Mouse (Mus musculus) CH12F3 (cell line): ENCODE results near the gene Pou6f2.

Experiments used
- in situ Hi-C: fragments of 300-500 bp; cut with MboI; formaldehyde crosslinking; loops from 2 replicates; pipeline ENCODE4 v1.14.3; 2020; ENCODE audit warnings: low sequenced_read_pairs

Gene Pou6f2

DNA sequence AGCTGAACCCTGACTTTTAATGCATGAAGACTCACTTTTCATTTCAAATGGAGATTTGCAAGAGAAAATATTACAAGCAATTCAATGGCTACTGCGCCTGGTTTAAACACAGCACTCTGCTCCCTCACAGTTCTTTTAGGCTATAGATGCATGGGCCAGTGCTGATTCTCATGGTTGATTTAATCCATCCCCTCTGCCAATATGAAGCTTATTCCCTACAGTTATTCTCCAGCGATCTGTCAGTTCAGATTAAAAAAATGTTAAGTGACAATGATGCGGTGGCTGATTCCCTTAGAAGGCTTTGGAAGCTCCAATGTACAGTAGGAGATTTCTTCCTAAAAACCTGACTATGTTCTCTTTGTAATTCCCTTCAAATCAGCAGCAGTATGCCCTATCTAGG is 144.4 kb downstream of the Pou6f2 start:
- in situ Hi-C loops, result no loop called here

DNA sequence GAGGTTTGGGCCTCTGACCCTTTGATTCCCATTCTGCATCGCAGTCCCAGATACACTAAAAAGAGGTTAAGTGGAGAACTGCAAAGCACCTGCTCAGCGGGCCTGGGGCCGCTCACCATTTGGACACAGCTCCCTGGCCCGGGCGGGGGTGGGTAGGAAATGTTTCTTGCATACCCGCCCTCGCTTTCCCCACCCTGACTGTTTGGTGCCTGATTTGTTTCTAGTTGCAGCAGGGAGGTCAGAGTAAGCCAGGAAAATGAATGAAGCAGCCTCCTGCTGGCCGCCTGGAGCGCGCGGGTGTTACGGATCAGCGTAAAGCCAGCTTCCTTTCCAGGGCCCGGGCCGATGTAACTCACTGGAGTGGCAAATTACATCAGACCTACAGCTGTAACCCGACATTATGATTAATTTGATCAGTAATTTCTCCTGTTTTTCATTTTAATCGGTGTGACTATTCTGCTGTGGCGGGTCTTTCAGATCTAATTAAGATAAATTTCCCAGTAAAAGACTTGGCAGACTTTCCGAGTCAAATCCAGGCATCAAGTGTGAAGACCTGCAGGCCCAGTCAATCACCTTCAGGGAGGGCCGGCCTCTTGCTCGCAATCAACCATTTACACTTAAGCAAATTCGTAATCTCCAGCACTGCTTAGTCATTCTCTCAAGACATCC is 178.8 kb downstream of the Pou6f2 start:
- in situ Hi-C loops, result no loop called here

DNA sequence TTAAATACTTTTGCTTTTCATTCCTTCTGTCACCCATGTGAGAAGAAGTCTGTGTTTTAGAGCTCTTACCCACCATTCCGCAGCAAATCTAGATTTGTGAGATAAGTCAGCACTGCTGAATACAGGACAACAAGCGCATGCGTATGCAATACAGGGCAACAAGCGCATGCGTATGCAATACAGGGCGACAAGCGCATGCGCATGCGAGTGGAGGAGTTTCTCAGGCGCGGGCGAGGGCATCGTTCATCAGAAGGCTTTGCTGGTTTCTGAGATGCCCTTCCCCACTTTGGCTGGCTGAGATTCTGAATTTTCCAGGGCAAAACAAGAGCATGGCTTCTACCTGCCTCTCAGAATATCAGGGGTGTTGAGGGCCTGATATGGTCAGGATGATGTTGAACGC is 186.2 kb downstream of the Pou6f2 start:
- in situ Hi-C loops, result no loop called here

DNA sequence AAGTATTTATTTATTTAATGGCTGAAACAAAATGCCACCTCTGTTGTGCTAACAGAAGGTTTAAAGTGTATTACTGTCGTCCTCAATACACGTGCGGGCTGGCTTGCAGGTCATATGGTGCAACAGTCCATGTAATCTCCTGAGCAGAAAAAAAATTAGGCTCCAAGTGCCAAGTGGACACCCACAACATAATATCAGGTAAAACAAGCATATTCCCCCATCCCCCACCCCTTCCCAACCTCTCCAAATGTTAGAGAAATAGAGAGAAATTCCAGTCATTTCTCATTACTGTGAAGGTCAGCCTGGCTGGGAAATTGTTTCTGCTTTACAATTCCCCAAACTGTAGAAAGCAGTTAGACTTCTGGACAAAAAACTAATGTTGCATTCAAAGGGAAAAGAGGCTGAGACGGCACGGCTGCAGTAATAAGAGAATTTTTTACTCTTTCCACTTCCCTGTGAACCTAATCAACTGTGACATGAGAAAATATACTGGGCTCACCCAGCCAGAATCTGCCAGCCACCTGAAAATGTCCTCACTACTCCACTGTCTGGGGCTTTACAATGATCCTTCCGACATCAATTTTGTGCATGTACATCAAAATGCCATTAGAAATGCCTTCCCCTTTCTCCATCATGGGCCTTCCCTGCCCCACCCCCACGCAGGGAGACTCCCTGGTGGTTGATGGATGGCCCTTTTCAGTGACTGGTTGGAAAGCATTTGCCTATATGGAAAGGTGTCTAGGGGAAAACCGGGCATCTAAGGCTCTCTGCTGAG is 192.8 kb downstream of the Pou6f2 start:
- in situ Hi-C loops, result no loop called here

DNA sequence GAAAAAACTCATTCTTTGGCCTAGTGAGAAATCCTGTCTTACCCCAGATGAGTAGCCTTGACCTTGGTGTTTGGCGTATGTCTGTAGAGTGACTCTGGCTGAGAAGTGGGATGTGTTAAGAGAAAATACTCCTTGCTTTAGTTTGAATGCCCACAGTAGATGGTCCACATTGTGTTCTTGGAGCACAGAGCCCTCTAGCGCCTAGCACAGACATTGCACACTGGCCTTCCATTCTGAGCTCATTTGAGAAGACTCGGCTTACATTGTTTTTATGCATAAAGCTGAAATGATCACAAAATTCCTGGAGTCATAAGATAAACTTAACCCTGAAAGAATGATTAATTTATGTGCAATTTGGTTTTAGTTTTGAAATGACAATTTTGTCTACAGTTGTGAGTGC is 223.5 kb downstream of the Pou6f2 start:
- in situ Hi-C loops, result no loop called here

DNA sequence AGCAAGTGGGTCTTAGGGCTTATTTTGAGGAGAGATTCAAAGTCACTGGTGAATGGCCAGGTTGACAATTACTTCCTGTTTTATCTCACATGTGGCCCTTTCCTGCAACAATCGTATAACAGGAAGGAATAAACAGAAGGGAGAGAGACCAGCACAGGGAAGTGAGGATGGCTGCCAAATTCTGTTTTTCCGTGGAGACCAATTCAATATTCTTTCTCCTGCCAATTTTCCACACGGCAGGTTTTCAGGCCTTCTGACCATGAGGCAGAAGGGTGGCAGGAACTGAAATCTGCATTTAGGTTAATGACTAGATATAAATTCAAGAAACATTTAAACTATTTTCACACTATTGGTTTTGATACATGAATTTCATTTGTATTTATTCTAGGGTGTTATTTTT is 224.5 kb downstream of the Pou6f2 start:
- in situ Hi-C loops, result no loop called here

DNA sequence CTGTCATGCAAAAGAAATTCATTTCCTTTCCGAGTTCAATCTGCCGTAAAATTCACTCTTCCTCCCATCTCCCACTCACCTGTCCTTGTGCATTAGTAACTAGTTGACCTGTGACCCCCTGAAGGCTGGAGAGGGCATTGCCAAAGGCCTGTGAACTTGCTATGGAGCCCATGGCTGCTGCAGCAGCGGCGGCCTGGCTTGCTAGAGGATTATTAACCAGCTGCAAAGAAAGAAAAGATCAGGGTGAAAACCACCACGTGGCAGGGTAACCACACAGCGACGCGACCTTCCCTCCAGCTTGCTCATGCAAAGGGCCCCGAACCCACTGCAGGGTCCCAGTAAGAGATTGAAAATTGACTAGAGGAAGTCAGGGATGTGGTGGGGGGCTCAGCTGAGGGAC is 225.2 kb downstream of the Pou6f2 start:
- in situ Hi-C loops, result no loop called here

DNA sequence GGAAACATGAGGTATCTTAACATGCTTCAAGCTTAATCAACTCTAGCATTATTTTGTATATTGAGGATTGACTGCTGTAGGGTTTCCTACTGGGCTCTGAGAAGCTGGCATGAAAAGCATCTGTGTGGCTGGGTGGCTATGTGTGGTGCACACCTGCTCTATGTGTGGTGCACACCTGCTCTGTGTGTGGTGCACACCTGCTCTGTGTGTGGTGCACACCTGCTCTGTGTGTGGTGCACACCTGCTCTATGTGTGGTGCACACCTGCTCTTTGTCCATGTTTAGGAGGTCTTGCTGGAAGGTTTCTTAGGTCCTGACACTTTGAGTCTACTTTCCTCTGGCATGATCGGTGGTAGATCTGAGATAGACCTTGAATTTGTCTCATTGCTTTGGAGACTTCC is 233.3 kb downstream of the Pou6f2 start:
- in situ Hi-C loops, result no loop called here

DNA sequence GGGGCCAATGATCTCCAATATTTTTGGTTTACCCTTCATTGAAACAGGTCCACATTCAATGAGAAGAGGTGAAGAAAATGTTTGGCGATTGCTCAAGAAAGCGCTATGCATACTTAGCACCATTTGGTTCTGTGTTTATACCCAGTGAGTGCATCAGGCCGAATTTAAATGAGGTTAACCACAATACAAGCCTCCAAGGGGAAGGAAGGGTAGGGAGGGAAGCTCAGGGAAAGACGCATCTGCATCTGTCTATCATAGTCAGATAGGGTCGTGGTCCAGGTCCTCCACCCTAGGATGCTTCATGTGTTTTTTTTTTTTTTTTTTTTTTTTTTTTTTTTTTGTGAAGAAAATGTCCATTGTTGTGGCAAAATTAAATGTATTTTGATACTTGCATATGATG is 236.9 kb downstream of the Pou6f2 start:
- in situ Hi-C loops, result no loop called here

DNA sequence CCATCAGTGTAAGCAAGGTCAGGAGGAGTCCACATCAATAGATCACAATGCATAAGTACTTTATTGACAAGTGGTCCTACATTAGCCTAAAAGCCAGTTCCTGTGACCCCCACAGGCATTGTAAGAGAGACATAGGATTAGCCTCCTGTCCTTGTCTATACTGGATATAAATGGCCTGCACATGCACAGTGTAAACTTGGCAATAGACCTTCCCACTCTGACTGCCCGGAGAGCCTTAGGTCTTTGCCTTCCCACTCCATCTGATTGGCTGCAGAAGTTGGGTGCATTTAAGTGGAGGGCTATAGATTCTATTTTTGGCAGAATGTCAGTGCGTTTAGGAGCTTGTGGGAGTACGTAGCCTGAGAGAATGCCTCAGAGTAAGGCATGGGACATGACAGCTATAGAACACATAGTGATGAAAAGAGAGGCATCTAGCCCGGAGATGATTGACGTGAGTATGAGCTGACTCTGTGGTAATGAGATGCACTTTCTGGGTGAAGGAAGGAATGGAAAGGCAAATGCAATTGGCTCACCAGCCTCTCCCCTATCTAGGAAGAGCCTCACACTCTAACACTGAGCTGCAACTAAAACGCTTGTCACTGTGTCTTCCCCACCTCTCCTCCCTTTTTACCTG is 243.4 kb downstream of the Pou6f2 start:
- in situ Hi-C loops, result no loop called here

DNA sequence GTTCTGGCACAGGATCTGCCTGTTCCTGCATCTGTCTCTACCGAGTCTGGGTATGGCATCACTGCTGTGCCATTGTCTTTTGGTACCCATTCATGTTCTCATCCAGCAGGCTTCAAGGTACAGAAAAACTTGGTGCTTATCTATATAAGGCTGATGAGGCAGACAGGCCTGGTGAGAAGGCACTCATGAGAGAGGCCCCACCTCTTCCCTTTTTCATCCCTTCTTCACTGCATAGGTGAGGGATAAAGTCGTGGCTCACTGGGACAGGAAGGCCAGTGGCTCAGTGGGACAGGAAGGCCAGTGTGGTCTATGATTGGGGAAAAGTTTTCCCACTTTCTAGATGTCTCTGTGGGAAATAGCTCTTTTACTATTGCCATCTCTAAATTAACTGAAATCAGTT is 263.8 kb downstream of the Pou6f2 start:
- in situ Hi-C loops, result no loop called here

DNA sequence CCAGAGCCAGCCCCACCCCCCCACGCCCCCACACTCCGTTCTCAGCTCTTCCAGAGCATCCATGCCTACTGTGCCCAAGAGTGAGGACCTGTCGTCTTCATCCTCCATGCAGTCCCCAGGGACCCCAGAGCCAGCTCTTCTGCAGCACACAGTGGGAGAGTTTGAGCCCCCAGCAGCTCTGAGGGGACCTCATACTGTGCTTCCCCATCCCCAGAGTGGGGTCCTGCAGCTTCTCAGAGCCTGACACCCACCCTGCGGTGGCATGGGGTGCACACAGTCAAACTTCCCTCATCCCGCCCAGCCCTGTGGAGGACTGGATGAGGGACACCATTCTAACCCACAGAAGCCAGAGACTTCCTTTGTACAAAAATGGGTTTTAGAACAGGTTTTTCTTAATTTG is 264.3 kb downstream of the Pou6f2 start:
- in situ Hi-C loops, result no loop called here

DNA sequence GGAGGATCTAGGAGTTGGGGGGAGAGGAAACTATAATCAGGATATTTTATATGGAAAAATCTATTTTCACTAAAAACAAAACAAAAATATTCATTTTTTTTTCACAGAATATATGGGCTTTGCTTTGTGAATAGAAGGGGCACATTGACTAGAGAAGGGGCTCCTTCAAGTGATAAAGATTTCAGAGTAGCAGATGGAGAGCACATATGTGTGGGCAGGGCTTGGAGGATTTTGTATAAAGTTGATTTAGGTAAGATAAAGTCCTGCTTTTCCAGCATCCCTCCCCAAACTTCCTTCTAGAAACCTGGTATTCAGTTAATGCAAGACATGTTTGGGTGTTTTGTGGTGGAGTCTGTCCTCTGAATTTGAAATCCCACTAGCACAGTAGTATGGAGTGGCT is 266.2 kb downstream of the Pou6f2 start:
- in situ Hi-C loops, result no loop called here

DNA sequence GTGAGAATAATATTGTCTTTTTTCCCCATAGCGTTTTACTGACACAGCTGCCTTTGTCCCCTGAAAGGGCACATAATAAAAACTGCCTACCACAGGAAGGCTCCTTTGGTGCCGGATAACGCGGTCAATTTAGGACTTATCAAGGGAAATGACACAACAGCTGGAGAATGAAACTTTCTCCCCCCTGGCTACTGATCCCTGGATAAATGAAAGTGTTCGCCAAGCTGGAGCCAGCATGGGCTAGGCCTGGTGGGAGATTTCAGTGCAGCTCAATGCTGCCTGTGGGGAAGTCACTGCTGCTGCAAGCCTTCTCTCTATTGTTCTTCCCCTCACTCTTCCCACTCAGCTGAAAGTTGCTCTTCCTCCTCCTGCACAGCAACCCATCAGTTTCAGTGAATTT is 267.8 kb downstream of the Pou6f2 start:
- in situ Hi-C loops, result no loop called here

DNA sequence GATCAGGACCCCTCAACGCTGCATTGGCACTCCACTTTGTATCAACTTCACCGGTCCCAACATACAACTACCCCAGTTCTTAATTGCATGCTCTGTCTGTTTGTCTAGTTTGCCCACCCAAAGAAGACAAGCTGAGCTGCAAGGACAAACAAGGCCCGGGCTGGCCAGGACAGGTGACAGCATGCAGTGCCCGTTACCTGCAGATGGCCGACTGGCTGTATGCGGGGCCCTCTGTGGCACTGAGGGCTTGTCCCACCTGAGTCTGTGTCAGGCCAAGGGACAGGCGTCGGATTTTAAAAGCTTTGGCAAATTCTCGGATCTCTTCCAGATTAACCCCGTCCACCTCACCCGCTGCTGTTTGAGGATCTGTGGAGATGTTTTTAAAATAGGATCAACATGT is 268.7 kb downstream of the Pou6f2 start:
- in situ Hi-C loops, result no loop called here

DNA sequence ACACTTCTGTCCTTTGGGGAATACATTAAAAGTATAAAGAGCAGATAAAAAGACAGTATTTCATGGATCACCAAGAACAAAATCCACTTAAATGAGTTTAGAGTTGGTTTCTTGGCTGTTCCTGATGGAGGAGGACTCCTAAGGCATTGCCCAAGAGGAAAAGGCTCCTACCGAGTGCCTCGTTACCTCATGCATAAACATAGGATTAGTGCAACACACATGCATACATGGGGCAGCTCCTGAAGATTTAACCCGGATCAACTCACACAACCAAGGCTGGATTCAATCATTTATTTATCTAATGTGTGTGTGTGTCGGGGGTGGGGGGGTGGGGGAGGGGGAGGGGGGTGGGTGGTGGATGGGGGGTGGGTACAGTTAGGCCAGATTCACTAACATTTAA is 269.4 kb downstream of the Pou6f2 start:
- in situ Hi-C loops, result no loop called here

DNA sequence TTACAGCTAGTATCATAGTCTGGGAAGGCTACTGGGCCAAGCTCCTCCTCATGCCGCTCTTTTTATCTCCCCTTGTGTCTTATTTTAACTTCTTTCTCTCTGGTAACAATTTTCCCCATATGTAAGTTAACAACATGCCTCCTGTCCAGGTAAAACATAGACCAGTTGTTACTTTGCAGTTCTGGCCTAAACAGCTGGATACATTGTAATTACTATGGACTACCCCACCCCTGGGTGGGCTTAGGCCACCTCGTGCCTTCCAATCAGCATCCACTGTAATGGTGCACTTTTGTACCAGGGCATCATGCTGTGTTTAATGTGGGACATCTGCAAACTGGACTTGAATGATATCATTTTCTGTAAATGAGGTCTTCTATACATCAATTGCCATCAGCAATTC is 271.4 kb downstream of the Pou6f2 start:
- in situ Hi-C loops, result no loop called here

DNA sequence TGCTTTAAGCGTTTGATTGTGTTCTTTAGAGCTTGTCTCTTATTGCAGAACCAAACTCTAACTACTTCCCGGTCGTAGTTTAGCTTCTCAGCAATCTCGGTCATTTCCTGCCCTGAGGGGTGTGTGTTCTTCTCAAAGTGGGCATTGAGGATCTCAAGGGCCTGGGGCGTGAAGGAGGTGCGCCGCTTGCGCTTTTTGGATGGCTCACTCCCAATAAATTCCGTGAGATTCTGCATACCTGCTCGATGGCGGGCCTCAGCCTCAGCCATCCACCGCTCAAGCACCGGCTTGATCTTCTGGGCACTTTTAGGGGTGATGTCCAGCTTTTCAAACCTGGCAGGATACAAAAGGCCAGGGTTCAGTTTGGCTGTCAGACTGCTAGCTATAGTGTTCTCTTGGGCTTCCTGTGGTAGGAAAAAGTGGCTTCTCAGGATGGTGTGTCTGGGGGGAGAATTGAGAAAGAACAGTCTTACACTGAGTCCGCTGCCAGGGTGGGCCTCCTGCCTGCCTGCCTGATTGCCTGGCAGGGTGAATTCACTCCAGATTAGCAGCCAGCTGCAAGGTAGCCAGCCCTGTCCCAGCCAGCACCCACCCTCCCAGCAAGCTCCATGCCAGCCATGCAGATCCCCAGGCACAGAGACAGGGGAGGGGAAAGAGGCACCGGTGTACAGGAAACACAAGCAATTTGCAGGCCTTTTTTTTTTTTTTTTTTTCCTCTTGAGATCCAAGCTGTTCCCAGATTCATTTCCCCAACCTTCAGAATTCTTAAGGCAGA is 272.1 kb downstream of the Pou6f2 start:
- in situ Hi-C loops, result no loop called here

DNA sequence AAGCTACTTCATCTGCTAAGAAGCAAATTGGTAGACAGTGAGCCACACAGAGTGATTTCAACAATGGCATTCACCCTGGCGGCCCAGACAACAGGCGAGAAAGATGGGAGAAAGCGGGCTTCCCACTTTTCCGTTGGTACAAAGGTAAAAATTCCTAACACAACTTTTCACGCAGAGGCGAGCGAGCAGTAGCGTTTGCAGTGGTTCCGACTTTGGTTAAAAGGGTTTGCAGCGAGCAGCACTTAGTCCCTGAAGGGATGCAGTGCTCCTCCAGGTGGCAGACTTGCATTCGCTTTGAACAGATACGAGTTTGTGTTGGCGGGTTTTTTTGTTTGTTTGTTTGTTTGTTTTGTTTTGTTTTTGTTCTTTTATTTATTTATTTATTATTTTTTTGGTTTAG is 273.1 kb downstream of the Pou6f2 start:
- in situ Hi-C loops, result no loop called here

DNA sequence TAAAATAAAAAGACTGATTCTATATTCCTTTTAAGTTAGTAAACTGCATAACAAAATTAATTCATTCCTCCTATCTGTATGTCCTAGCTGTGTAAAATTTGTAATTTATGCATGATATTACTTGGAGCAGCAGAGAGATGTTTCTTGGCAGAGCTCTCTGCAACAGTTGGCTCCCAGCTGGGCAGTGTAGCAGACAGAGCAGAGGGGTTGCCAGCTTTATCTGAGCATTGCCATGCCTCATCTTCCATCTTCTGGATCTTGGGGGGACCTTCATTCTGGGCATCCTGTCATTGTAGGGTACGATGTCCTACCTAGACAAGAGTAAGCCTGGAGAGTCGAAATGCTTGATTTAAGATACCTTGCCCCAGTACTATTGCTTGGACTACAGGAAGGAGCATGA is 277.1 kb downstream of the Pou6f2 start:
- in situ Hi-C loops, result no loop called here

DNA sequence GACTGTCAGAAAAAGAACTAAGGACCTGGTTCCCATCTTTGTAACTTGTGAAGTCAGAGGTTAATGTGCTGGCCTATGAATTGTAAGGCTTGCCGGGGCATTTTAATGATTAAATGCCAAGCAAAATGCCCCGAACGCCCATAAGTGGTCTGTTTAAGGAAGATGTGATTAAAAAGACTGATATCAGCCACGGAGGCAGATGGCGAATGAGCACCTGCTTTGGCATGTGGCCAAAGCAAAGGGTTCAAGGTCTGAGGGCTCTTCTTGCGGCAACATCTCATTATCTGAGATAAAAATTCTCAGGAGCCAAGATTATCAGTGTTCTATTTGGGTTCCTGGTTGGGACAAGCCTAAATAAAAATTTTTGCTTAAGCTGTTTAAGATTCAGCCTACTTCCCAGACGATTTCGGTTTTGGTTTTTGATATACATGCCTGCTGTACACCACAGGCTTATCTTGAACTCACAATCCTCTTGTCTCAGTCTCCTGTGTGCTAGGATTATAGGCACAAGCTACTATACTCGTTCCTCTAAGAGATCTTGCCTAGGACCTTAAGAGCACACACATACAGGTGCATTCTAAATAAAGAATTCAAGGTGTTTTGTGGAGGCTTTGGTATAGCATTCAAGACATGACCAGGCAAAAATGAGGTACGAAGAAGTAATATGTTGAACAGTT is 315.9 kb downstream of the Pou6f2 start:
- in situ Hi-C loops, result no loop called here
